Mouse (Mus musculus) cortical plate, adult 2 months (tissue): ENCODE measurements around the gene Ank3.

ENCODE experiments used
- CTCF ChIP-seq: fragments of 200-500 bp; IDR thresholded peaks from 2 replicates; pipeline ENCODE4 v1.5.1; 2011; ENCODE audit warnings: mild to moderate bottlenecking, control low read depth, low read length; ENCODE audit not compliant: insufficient read depth; ENCODE audit errors: extremely low read depth
- POLR2A ChIP-seq: fragments of 200-500 bp; IDR thresholded peaks from 2 replicates; pipeline ENCODE4 v1.6.1; 2011; ENCODE audit warnings: mild to moderate bottlenecking, low read length, control low read depth; ENCODE audit not compliant: insufficient read depth; ENCODE audit errors: extremely low read depth

GRCm38 (mm10) chr10:69521977-69522376, 123.4 kb downstream of the Ank3 start:
- no peak for TF ChIP-seq POLR2A
- TF ChIP-seq CTCF, result no peak
